Mouse (Mus musculus): ENCODE data around the gene Nufip2. TPM values are rescaled to one million over a fixed set of nuclear protein-coding genes. Genes with fewer than 3 reads are reported as not detected.

Gene Nufip2
- polyA plus RNA-seq, 1 experiment: 139 TPM

DNA sequence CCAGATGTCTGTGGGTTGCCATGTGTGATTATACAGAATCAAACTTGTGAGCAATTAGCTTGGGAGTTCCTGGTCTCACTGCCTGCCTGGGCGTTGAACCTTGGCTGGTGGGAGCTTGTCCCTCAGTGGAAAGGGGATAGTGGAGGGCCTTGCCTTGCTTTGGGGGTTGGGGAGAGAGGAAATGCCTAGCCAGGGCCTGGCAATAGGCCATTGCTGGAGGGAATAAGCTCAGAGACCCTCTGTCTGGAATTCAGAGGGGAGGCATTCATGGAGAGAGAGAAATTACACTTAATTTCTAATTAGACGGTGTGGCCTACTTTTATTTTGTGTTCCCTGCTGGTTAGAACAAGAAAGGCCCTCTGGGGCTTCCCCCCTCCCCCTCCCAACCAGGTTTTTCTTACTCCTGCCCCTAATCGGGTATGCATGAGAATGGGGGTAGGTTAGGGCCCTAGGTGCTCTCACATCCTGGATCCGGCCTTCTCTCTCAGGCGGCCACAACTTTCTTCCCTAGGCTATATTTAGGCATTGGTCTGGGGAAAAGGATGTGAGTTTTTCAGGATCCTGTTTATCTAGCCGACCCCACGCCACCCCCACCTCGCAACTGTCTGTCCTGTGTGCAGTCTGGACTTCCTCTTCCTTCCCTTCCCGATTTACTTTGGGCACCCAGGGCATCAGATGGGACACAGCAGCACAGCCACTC, 89.9 kb downstream of the Nufip2 start:
- Histone ChIP-seq H3K27me3 (ENCODE audit: control insufficient read depth, insufficient read depth, low read length, poor library complexity, severe bottlenecking) (no peaks in the 10 kb centered on the region), H3K36me3 (ENCODE audit: control insufficient read depth, insufficient read depth, low read length, poor library complexity, severe bottlenecking) (peaks cover 10% of the 10 kb centered on the region), H3K4me1 (ENCODE audit: control insufficient read depth, insufficient read depth, low read length) (peaks cover 8% of the 10 kb centered on the region), H3K9ac (ENCODE audit: low read depth, poor library complexity, severe bottlenecking) (0 out of 2 replicates have a peak overlapping the region, but pooled peaks have one; percentile 32), H3K4me3 (ENCODE audit: low read depth, low read length) (no peak overlapping the region), H3K9me3 (replicated peaks; ENCODE audit: control insufficient read depth, insufficient read depth, low read length, poor library complexity, severe bottlenecking) (no peaks in the 10 kb centered on the region), H3K27ac (ENCODE audit: insufficient read depth, low read length) (peak overlapping the region; percentile 40)
- no peak for TF ChIP-seq POLR2A (IDR thresholded peaks at IDR 0.05; ENCODE audit: insufficient read depth, low read length)
- 0 out of 2 replicates have a peak, but pooled peaks have one; percentile 34 for TF ChIP-seq EP300 (IDR thresholded peaks at IDR 0.05; ENCODE audit: insufficient read depth, low read depth, low read length)
- TF ChIP-seq CTCF (IDR thresholded peaks at IDR 0.05; ENCODE audit: low read depth, low read length): no peak

DNA sequence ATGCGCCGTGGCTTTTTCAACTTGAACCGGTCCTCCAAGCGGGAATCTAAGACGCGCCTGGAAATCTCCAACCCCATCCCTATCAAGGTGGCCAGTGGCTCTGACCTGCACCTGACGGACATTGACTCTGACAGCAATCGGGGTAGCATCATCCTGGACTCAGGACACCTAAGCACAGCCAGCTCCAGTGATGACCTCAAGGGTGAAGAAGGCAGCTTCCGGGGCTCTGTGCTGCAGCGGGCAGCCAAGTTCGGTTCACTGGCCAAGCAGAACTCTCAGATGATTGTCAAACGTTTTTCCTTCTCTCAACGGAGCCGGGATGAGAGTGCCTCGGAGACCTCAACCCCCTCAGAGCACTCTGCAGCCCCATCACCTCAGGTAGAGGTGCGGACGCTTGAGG, 91.5 kb downstream of the Nufip2 start:
- H3K27me3 ChIP-seq (ENCODE audit: control insufficient read depth, insufficient read depth, low read length, poor library complexity, severe bottlenecking): no peaks in the 10 kb centered on the region
- H3K9ac ChIP-seq (ENCODE audit: low read depth, poor library complexity, severe bottlenecking): no peak overlapping the region
- peaks cover 5% of the 10 kb centered on the region for H3K4me1 ChIP-seq (ENCODE audit: control insufficient read depth, insufficient read depth, low read length)
- H3K36me3 ChIP-seq (ENCODE audit: control insufficient read depth, insufficient read depth, low read length, poor library complexity, severe bottlenecking): peaks cover 10% of the 10 kb centered on the region
- TF ChIP-seq POLR2A (IDR thresholded peaks at IDR 0.05; ENCODE audit: insufficient read depth, low read length): no peak
- TF ChIP-seq EP300 (IDR thresholded peaks at IDR 0.05; ENCODE audit: insufficient read depth, low read depth, low read length): no peak
- TF ChIP-seq CTCF (IDR thresholded peaks at IDR 0.05; ENCODE audit: low read depth, low read length): no peak
- H3K9me3 ChIP-seq (replicated peaks; ENCODE audit: control insufficient read depth, insufficient read depth, low read length, poor library complexity, severe bottlenecking): no peaks in the 10 kb centered on the region
- no peak overlapping the region for H3K4me3 ChIP-seq (ENCODE audit: low read depth, low read length)
- H3K27ac ChIP-seq (ENCODE audit: insufficient read depth, low read length): no peak overlapping the region

GRCm38 (mm10) chr11:77777937-77778336, 92.0 kb downstream of the Nufip2 start:
- H3K27ac ChIP-seq (ENCODE audit: insufficient read depth, low read length): no peak overlapping the region
- H3K4me1 ChIP-seq (ENCODE audit: control insufficient read depth, insufficient read depth, low read length): peaks cover 6% of the 10 kb centered on the region
- no peaks in the 10 kb centered on the region for H3K9me3 ChIP-seq (replicated peaks; ENCODE audit: control insufficient read depth, insufficient read depth, low read length, poor library complexity, severe bottlenecking)
- H3K9ac ChIP-seq (ENCODE audit: low read depth, poor library complexity, severe bottlenecking): no peak overlapping the region
- no peaks in the 10 kb centered on the region for H3K27me3 ChIP-seq (ENCODE audit: control insufficient read depth, insufficient read depth, low read length, poor library complexity, severe bottlenecking)
- no peak overlapping the region for H3K4me3 ChIP-seq (ENCODE audit: low read depth, low read length)
- peaks cover 10% of the 10 kb centered on the region for H3K36me3 ChIP-seq (ENCODE audit: control insufficient read depth, insufficient read depth, low read length, poor library complexity, severe bottlenecking)
- no peak for TF ChIP-seq EP300 (IDR thresholded peaks at IDR 0.05; ENCODE audit: insufficient read depth, low read depth, low read length)
- TF ChIP-seq POLR2A (IDR thresholded peaks at IDR 0.05; ENCODE audit: insufficient read depth, low read length): no peak
- no peak for TF ChIP-seq CTCF (IDR thresholded peaks at IDR 0.05; ENCODE audit: low read depth, low read length)

- Histone ChIP-seq H3K9me3 (replicated peaks; ENCODE audit: control insufficient read depth, insufficient read depth, low read length, poor library complexity, severe bottlenecking) (no peaks in the 10 kb centered on the region), H3K4me3 (ENCODE audit: low read depth, low read length) (no peak overlapping the region), H3K9ac (ENCODE audit: low read depth, poor library complexity, severe bottlenecking) (no peak overlapping the region), H3K27me3 (ENCODE audit: control insufficient read depth, insufficient read depth, low read length, poor library complexity, severe bottlenecking) (no peaks in the 10 kb centered on the region), H3K4me1 (ENCODE audit: control insufficient read depth, insufficient read depth, low read length) (peaks cover 16% of the 10 kb centered on the region), H3K27ac (ENCODE audit: insufficient read depth, low read length) (no peak overlapping the region), H3K36me3 (ENCODE audit: control insufficient read depth, insufficient read depth, low read length, poor library complexity, severe bottlenecking) (peaks cover 10% of the 10 kb centered on the region)
- TF ChIP-seq EP300 (IDR thresholded peaks at IDR 0.05; ENCODE audit: insufficient read depth, low read depth, low read length) (no peak), POLR2A (IDR thresholded peaks at IDR 0.05; ENCODE audit: insufficient read depth, low read length) (no peak), CTCF (IDR thresholded peaks at IDR 0.05; ENCODE audit: low read depth, low read length) (no peak)
Measured at GRCm38 (mm10) chr11:77779240-77779639, 93.3 kb downstream of the Nufip2 start.

GRCm38 (mm10) chr11:77781088-77781487, 95.1 kb downstream of the Nufip2 start:
- TF ChIP-seq CTCF (IDR thresholded peaks at IDR 0.05; ENCODE audit: low read depth, low read length): no peak
- no peak for TF ChIP-seq POLR2A (IDR thresholded peaks at IDR 0.05; ENCODE audit: insufficient read depth, low read length)
- no peak for TF ChIP-seq EP300 (IDR thresholded peaks at IDR 0.05; ENCODE audit: insufficient read depth, low read depth, low read length)
- peaks cover 10% of the 10 kb centered on the region for H3K36me3 ChIP-seq (ENCODE audit: control insufficient read depth, insufficient read depth, low read length, poor library complexity, severe bottlenecking)
- no peak overlapping the region for H3K27ac ChIP-seq (ENCODE audit: insufficient read depth, low read length)
- H3K4me1 ChIP-seq (ENCODE audit: control insufficient read depth, insufficient read depth, low read length): peaks cover 22% of the 10 kb centered on the region
- H3K27me3 ChIP-seq (ENCODE audit: control insufficient read depth, insufficient read depth, low read length, poor library complexity, severe bottlenecking): no peaks in the 10 kb centered on the region
- no peak overlapping the region for H3K4me3 ChIP-seq (ENCODE audit: low read depth, low read length)
- H3K9me3 ChIP-seq (replicated peaks; ENCODE audit: control insufficient read depth, insufficient read depth, low read length, poor library complexity, severe bottlenecking): no peaks in the 10 kb centered on the region
- no peak overlapping the region for H3K9ac ChIP-seq (ENCODE audit: low read depth, poor library complexity, severe bottlenecking)

DNA sequence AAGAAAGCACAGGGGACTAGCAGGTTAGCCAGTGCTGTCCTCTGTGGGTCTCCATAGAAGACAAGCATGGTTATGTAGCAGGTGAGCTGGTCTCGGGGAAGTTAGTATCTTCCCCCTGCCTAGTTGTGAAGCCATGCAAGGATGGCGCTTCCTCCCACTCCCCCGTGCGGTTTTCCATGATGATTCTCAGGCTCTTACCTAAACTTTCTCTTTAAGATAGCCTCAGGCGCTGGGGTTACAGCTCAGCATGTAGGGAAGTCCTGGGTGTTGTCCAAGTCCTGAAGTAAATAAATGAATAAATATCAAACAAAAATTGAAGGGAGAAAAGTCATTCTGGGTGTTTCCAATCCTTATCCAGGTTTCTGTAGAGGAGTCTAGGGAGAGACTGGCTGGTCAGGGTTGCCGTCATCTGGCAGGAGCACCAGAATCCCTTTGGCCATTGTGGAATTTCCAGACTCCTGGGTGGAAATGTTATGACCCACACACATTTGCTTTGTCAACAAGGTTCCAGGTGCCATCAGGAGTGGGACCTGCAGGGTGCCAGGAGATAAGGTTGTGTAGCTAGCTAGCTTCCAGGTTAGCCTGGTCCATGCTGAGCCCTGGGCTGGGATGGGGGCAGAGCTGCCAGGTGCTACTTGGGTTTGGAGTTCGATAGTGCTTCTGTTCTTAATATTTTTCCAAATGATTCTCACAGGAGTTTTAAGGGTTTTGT, 96.3 kb downstream of the Nufip2 start:
- Histone ChIP-seq H3K36me3 (ENCODE audit: control insufficient read depth, insufficient read depth, low read length, poor library complexity, severe bottlenecking) (peaks cover 10% of the 10 kb centered on the region), H3K4me3 (ENCODE audit: low read depth, low read length) (no peak overlapping the region)
- TF ChIP-seq EP300 (IDR thresholded peaks at IDR 0.05; ENCODE audit: insufficient read depth, low read depth, low read length) (no peak), CTCF (IDR thresholded peaks at IDR 0.05; ENCODE audit: low read depth, low read length) (no peak), POLR2A (IDR thresholded peaks at IDR 0.05; ENCODE audit: insufficient read depth, low read length) (no peak)

More for the DNA sequence above, 96.3 kb downstream of the Nufip2 start:
- Histone ChIP-seq H3K9me3 (replicated peaks; ENCODE audit: control insufficient read depth, insufficient read depth, low read length, poor library complexity, severe bottlenecking) (no peaks in the 10 kb centered on the region), H3K27ac (ENCODE audit: insufficient read depth, low read length) (no peak overlapping the region), H3K27me3 (ENCODE audit: control insufficient read depth, insufficient read depth, low read length, poor library complexity, severe bottlenecking) (no peaks in the 10 kb centered on the region), H3K9ac (ENCODE audit: low read depth, poor library complexity, severe bottlenecking) (no peak overlapping the region), H3K4me1 (ENCODE audit: control insufficient read depth, insufficient read depth, low read length) (peaks cover 24% of the 10 kb centered on the region)

Data from ES-Bruce4 (cell line).